Mouse (Mus musculus) midbrain, embryonic 16.5 days (tissue): ENCODE results near the gene Gm20661. TPM values are rescaled to one million over a fixed set of nuclear protein-coding genes. Genes with fewer than 3 reads are reported as not detected.

Experiments
- ATAC-seq: fragments of 200-750 bp; cut with Nextera tagmentation; 2 replicates; pipeline ENCODE4 v1.8.0; 2017; ENCODE audit warnings: moderate TSS enrichment
- H3K27ac ChIP-seq: fragments of 300-500 bp; sonication (generic); 2 replicates; pipeline ENCODE4 v1.5.1; 2014; ENCODE audit warnings: mild to moderate bottlenecking, low read length, mixed read lengths
- H3K27me3 ChIP-seq: fragments of 300-500 bp; sonication (generic); 2 replicates; pipeline ENCODE4 v1.6.1; 2014; ENCODE audit warnings: low read depth, low read length, mixed read lengths; ENCODE audit not compliant: control insufficient read depth, insufficient read depth
- H3K36me3 ChIP-seq: fragments of 300-500 bp; sonication (generic); 2 replicates; pipeline ENCODE4 v1.6.1; 2014; ENCODE audit warnings: mild to moderate bottlenecking, low read length, moderate library complexity, mixed read lengths; ENCODE audit not compliant: control insufficient read depth, insufficient read depth
- H3K4me1 ChIP-seq: fragments of 300-500 bp; sonication (generic); 2 replicates; pipeline ENCODE4 v1.6.1; 2014; ENCODE audit warnings: mild to moderate bottlenecking, low read length, mixed read lengths; ENCODE audit not compliant: control insufficient read depth, insufficient read depth
- H3K4me2 ChIP-seq: fragments of 300-500 bp; sonication (generic); 2 replicates; pipeline ENCODE4 v1.6.1; 2014; ENCODE audit warnings: mild to moderate bottlenecking, low read length, mixed read lengths
- H3K4me3 ChIP-seq: fragments of 300-500 bp; sonication (generic); 2 replicates; pipeline ENCODE4 v1.5.1; 2014; ENCODE audit warnings: low read depth, mild to moderate bottlenecking, low read length, moderate library complexity, mixed read lengths
- H3K9ac ChIP-seq: fragments of 300-500 bp; sonication (generic); 2 replicates; pipeline ENCODE4 v1.6.1; 2014; ENCODE audit warnings: low read depth, low read length, mixed read lengths
- H3K9me3 ChIP-seq: fragments of 300-500 bp; sonication (generic); replicated peaks from 2 replicates; pipeline ENCODE4 v1.6.1; 2014; ENCODE audit warnings: mild to moderate bottlenecking, low read length, mixed read lengths; ENCODE audit not compliant: control insufficient read depth, poor library complexity, severe bottlenecking
- WGBS: fragments of 180-500 bp; shearing (Covaris S2); extraction: QIAGEN DNeasy Blood & Tissue Kit; methylation state at CpG from one replicate; pipeline ENCODE4 v1.1.7; 2014; 5-methylcytosine and 5-hydroxymethylcytosine counted together
- polyA plus RNA-seq: library from polyadenylated mRNA; unstranded; fragments of >200 nt; fragmentation: Nextera tagmentation; extraction: Ambion mirVana; gene quantifications from 2 replicates; pipeline ENCODE4 v1.2.1, GENCODE M21; 2015

Gm20661 gene
- polyA plus RNA-seq, 1 experiment from 2014 or later = 0.67 TPM

DNA sequence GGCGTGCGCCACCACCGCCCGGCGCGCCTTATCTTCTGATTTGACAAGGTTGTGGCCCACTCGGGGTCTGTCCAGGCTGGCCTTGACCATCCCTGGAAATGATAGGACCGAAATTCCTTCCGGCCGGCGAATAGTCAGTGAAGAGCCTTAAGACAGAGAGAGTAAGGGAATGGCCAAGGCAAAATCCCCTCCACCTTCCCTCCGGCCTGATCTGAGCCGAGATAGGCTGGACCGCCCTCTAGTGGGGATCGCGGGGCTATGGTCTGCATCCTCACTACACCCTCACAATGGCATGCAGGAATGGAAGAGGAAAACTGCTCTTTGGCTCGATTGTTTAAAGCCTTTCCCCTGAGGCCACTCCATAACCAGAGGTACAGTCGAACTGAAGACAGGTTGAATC lies 3.5 kb downstream of the Gm20661 start:
- Histone ChIP-seq H3K36me3 (no peaks in the 10 kb centered on the region), H3K9me3 (no peaks in the 10 kb centered on the region), H3K4me3 (no peak overlapping the region), H3K27me3 (peaks cover 7% of the 10 kb centered on the region), H3K4me2 (peak overlapping the region; percentile 89), H3K27ac (no peak overlapping the region), H3K4me1 (peaks cover 10% of the 10 kb centered on the region), H3K9ac (no peak overlapping the region)
- peak; percentile 52; the same call in 1 of the 2 replicates for ATAC-seq
- 10% methylated on average over 18 of the region's 18 CpGs for WGBS

DNA sequence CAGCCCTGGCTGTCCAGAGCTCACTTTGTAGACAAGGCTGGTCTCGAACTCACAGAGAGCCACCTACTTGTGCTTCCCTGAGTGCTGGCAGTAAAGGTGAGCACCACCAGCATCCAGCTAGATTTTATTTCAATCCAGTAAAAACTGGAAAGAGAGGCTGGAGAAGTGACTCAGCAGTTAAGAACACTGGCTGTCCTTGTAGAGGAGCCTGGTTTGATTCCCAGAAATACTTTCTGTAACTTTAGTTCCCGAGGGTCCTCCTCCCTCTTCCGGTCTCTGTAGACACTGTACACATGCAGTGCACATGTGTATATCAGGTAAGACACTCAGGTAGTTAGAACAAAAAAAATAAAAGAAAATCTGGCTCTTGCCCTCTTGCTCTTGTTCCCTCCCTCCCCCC lies 5.1 kb downstream of the Gm20661 start:
- peaks cover 10% of the 10 kb centered on the region for H3K4me1 ChIP-seq
- no peaks in the 10 kb centered on the region for H3K9me3 ChIP-seq
- no peak overlapping the region for H3K27ac ChIP-seq
- H3K4me2 ChIP-seq = no peak overlapping the region
- H3K4me3 ChIP-seq = no peak overlapping the region
- no peak overlapping the region for H3K9ac ChIP-seq
- WGBS = 79% methylated on average over 3 of the region's 3 CpGs
- no peak for ATAC-seq
- peaks cover 7% of the 10 kb centered on the region for H3K27me3 ChIP-seq
- H3K36me3 ChIP-seq = no peaks in the 10 kb centered on the region

DNA sequence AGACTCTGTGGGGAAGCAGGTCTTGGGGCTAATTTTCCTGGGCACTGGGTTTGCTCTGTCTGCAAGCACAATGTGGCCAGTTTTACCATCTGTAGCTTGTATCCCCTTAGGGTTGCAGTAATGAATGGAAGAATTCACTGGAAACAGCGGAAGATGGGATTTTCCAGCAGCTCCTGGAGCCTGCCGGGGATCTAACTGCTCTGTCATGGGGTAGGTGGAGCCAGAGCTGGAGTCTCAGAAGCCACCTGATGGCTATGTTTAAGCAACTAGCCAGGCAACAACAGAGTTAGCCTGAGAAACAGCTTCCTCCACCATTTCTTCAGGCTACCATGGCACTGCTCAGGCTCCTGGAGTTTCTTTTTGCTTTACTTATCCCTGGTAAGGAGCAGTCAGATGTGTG lies 9.3 kb downstream of the Gm20661 start, which contains the start of gene Cdhr4:
Gene Cdhr4 (plus strand): TSS at position 301 of the 400 bp plus-strand sequence.
- H3K4me3 ChIP-seq = no peak within 1 kb of the TSS
- no peak within 1 kb of the TSS for H3K27ac ChIP-seq
- H3K9ac ChIP-seq = no peak within 1 kb of the TSS
- H3K27me3 ChIP-seq = no peaks in the 10 kb centered on the region
- ATAC-seq = no peak
- H3K9me3 ChIP-seq = no peaks in the 10 kb centered on the region
- no peaks in the 10 kb centered on the region for H3K4me1 ChIP-seq
- H3K4me2 ChIP-seq = no peak within 1 kb of the TSS
- 67% methylated on average over 2 of the region's 2 CpGs for WGBS
- H3K36me3 ChIP-seq = no peaks in the 10 kb centered on the region

DNA sequence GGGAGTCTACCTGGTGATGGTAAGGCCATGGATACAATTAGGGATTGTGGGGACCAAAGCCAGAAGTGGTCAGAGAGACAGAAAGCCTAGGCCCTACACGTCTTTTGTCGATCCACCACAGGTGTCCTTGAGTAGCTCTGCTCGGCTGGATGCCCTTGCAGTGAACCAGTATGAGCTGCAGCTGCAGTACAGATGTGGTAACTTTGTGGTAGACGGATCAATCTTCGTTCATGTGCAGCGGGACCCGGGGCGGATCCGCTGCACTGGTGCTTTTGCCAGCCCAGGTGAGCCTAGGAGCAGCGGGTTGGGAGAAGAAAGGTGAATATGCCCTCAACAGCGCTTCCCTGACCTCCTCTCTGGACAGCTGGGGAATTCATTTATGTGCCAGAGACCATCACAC lies 10.2 kb downstream of the Gm20661 start:
- H3K27me3 ChIP-seq = no peaks in the 10 kb centered on the region
- no peak overlapping the region for H3K4me3 ChIP-seq
- no peaks in the 10 kb centered on the region for H3K9me3 ChIP-seq
- H3K4me1 ChIP-seq = no peaks in the 10 kb centered on the region
- H3K36me3 ChIP-seq = no peaks in the 10 kb centered on the region
- H3K9ac ChIP-seq = no peak overlapping the region
- no peak overlapping the region for H3K27ac ChIP-seq
- ATAC-seq = no peak
- WGBS = 81% methylated on average over 11 of the region's 11 CpGs
- no peak overlapping the region for H3K4me2 ChIP-seq

DNA sequence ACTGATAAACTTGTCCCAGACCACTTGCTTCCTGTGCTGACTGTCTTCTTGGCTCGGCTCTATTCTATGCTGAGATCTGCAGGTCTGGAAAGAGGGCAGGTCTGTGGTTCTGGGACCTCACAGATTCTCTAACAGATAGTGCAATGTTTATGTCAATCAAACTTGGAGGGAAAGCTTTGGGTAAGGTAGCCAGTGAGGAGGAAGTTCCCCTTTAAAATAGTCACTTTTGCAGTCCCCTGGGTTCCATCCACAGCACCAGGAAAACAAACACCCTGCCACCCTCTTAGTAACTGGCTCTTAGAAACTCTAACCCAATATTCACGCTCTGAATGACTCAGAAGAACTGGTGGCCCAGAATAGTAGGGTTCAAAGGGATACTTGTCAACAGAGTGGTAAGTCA lies 11.6 kb downstream of the Gm20661 start:
- no peak for ATAC-seq
- Histone ChIP-seq H3K36me3 (no peaks in the 10 kb centered on the region), H3K4me2 (no peak overlapping the region), H3K27ac (no peak overlapping the region), H3K9ac (no peak overlapping the region), H3K27me3 (no peaks in the 10 kb centered on the region), H3K9me3 (no peaks in the 10 kb centered on the region), H3K4me1 (no peaks in the 10 kb centered on the region), H3K4me3 (no peak overlapping the region)
- WGBS = 74% methylated on average over 2 of the region's 2 CpGs

DNA sequence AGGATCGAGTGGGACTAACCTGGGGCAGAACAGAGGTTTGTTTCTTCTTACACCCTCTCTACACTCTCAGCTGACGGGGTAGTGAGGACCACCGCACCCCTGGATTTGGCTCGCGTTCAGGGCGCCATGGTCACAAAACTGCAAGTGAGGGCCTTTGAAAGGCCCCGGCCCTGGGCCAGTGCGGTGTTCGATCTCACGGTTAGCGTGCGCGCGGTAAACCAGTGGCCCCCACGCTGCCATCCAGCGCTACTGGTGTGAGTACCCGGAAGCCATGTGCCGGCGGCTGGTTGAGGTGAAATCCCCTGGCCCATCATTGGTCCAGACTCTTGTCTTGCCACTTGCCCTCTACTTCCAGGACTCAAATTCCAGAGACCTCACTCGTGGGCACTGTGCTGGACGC lies 12.7 kb downstream of the Gm20661 start:
- Histone ChIP-seq H3K4me2 (no peak overlapping the region), H3K4me3 (no peak overlapping the region), H3K27me3 (no peaks in the 10 kb centered on the region), H3K9ac (no peak overlapping the region), H3K36me3 (no peaks in the 10 kb centered on the region), H3K27ac (no peak overlapping the region), H3K4me1 (no peaks in the 10 kb centered on the region), H3K9me3 (no peaks in the 10 kb centered on the region)
- WGBS = 94% methylated on average over 21 of the region's 21 CpGs
- no peak for ATAC-seq

DNA sequence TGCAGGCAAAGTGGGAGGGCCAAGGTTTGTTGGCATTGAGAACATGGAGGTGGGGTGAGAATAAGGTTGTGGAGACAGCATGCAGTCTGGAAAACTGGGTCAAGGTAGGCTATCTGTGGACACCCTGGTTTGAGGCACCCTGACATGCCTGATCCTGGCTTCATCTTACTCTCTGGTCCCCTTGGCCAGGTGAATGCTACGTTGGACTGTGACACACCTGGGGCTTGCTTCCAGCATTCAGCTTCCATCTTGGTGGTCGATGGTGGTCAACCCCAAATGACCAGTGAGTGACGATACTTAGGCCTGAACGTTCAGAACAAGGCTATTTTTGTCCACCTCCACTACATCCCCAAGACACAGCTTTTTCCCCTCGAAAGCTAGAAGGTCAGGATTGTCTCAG lies 13.2 kb downstream of the Gm20661 start, which contains the start of gene Gm20662:
Gene Gm20662 (plus strand): TSS at position 301 of the 400 bp plus-strand sequence.
- WGBS = 90% methylated on average over 5 of the region's 5 CpGs
- H3K27me3 ChIP-seq = no peaks in the 10 kb centered on the region

DNA sequence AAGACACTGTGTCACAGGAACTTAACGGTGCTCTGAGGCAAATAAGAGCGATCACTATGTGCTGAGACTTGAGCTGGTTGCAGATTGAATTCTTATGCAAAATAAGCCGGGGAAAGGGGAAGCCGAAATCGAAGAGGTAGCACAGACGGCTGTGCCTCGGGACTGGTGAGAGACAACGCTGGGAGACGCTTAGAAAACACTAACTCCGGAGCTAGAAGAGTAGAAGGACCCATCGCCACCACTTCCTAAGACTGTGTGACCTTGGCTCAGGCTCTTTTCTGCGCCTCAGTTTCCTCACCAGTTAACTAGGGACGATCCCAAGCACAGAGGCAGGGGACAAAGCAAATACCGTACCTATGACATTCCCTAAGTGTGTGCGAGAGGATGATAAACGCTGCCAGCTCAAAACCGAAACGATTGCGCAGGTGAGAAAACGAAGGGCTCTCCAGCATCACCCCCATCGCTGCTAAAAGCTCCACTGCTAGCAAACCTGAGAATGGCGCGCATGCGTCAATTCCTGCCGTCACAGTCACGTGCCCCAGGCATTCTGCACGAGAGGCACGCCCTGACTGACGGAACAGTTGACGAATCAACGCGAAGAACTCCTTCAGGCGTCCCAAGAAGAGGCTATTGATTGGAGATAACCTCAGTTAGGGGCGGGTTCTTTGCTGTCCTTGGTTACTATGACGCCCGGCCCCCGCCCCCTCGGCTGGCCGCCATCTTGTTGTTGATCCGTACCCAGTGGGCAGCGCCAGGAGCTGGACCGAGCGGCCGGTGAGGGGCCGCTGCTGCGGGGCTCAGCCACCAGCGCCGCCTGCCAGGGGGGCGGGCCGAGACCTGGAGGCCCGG lies 19.3 kb downstream of the Gm20661 start, which contains the start of gene Ip6k1:
Gene Ip6k1 (plus strand): TSS at position 580 of the 849 bp plus-strand sequence.
- under 1% methylated on average over 50 of the region's 51 CpGs for WGBS
- no peaks in the 10 kb centered on the region for H3K9me3 ChIP-seq
- ATAC-seq = peak; percentile 99
- H3K36me3 ChIP-seq = no peaks in the 10 kb centered on the region
- peak within 1 kb of the TSS; percentile 98 for H3K27ac ChIP-seq
- H3K4me1 ChIP-seq = peaks cover 33% of the 10 kb centered on the region
- peak within 1 kb of the TSS; percentile 96 for H3K4me2 ChIP-seq
- peak within 1 kb of the TSS; percentile 97 for H3K4me3 ChIP-seq
- no peaks in the 10 kb centered on the region for H3K27me3 ChIP-seq
- H3K9ac ChIP-seq = peak within 1 kb of the TSS; percentile 100

More for the DNA sequence above, 13.2 kb downstream of the Gm20661 start, which contains the start of gene Gm20662:
- Histone ChIP-seq H3K4me2 (no peak within 1 kb of the TSS), H3K27ac (no peak within 1 kb of the TSS), H3K36me3 (no peaks in the 10 kb centered on the region), H3K4me1 (no peaks in the 10 kb centered on the region), H3K9me3 (no peaks in the 10 kb centered on the region), H3K4me3 (no peak within 1 kb of the TSS), H3K9ac (no peak within 1 kb of the TSS)
- ATAC-seq = no peak
